Mouse (Mus musculus) forebrain, embryonic 14.5 days (tissue): ENCODE results near the gene Pbx1. TPM values are rescaled to one million over a fixed set of nuclear protein-coding genes. Genes with fewer than 3 reads are reported as not detected.

Experiments
- ATAC-seq: fragments of 200-750 bp; cut with Nextera tagmentation; 2 replicates; pipeline ENCODE4 v1.8.0; 2017; ENCODE audit warnings: mild to moderate bottlenecking, moderate library complexity
- DNase-seq: peaks from one replicate; pipeline ENCODE4 v3.0.0-alpha.2; 2015; ENCODE audit warnings: low spot score
- H3K27ac ChIP-seq: fragments of 300-500 bp; sonication (generic); 2 replicates; pipeline ENCODE4 v1.5.1; 2014; ENCODE audit warnings: low read depth, mild to moderate bottlenecking, control low read depth, low read length, moderate library complexity
- H3K27me3 ChIP-seq: fragments of 300-500 bp; sonication (generic); replicated peaks from 2 replicates; pipeline ENCODE4 v1.6.1; 2014; ENCODE audit warnings: low read length, control low read depth, mixed read lengths; ENCODE audit not compliant: control insufficient read depth, insufficient read depth
- H3K36me3 ChIP-seq: fragments of 300-500 bp; sonication (generic); 2 replicates; pipeline ENCODE4 v1.6.1; 2014; ENCODE audit warnings: low read length, control low read depth; ENCODE audit not compliant: control insufficient read depth, insufficient read depth
- H3K4me1 ChIP-seq: fragments of 300-500 bp; sonication (generic); 2 replicates; pipeline ENCODE4 v1.6.1; 2014; ENCODE audit warnings: antibody characterized with exemption, low read length, control low read depth; ENCODE audit not compliant: control insufficient read depth, insufficient read depth
- H3K4me2 ChIP-seq: fragments of 300-500 bp; sonication (generic); 2 replicates; pipeline ENCODE4 v1.6.1; 2014; ENCODE audit warnings: mild to moderate bottlenecking, control low read depth, low read length
- H3K4me3 ChIP-seq: fragments of 300-500 bp; sonication (generic); 2 replicates; pipeline ENCODE4 v1.5.1; 2014; ENCODE audit warnings: low read depth, low read length, control low read depth
- H3K9ac ChIP-seq: fragments of 300-500 bp; sonication (generic); 2 replicates; pipeline ENCODE4 v1.6.1; 2014; ENCODE audit warnings: mild to moderate bottlenecking, low read length, control low read depth, moderate library complexity
- H3K9me3 ChIP-seq: fragments of 300-500 bp; sonication (generic); replicated peaks from 2 replicates; pipeline ENCODE4 v1.6.1; 2016; ENCODE audit warnings: low read length, control low read depth, mixed read lengths; ENCODE audit not compliant: control insufficient read depth
- WGBS: fragments of 180-500 bp; shearing (Covaris S2); extraction: QIAGEN DNeasy Blood & Tissue Kit; methylation state at CpG from one replicate; pipeline ENCODE4 v1.1.7; 2014; 5-methylcytosine and 5-hydroxymethylcytosine counted together
- polyA plus RNA-seq: library from polyadenylated mRNA; unstranded; fragments of >200 nt; fragmentation: Nextera tagmentation; extraction: Ambion mirVana; gene quantifications from 2 replicates; pipeline ENCODE4 v1.2.1, GENCODE M21; 2014

The Pbx1 gene
- polyA plus RNA-seq, 1 experiment from 2014 or later = 66.7 TPM

GRCm38 (mm10) chr1:168372089-168372488 is 60.0 kb downstream of the Pbx1 start:
- Histone ChIP-seq H3K9me3 (no peaks in the 10 kb centered on the region), H3K27ac (no peak overlapping the region), H3K4me1 (peaks cover 50% of the 10 kb centered on the region), H3K4me2 (no peak overlapping the region), H3K27me3 (no peaks in the 10 kb centered on the region), H3K4me3 (no peak overlapping the region), H3K9ac (no peak overlapping the region), H3K36me3 (0 out of 2 replicates have a peak, but pooled peaks cover 3% of the 10 kb centered on the region)
- ATAC-seq = no peak
- no peak for DNase-seq
- WGBS = 92% methylated on average over 2 of the region's 2 CpGs

- no peak overlapping the region for H3K4me2 ChIP-seq
- DNase-seq (peak; percentile 47), ATAC-seq (no peak)
- WGBS = 13% methylated on average over 9 of the region's 9 CpGs
- no peaks in the 10 kb centered on the region for H3K9me3 ChIP-seq
- 0 out of 2 replicates have a peak, but pooled peaks cover 3% of the 10 kb centered on the region for H3K36me3 ChIP-seq
- no peaks in the 10 kb centered on the region for H3K27me3 ChIP-seq
- H3K9ac ChIP-seq = no peak overlapping the region
- peaks cover 51% of the 10 kb centered on the region for H3K4me1 ChIP-seq
- H3K4me3 ChIP-seq = no peak overlapping the region
- no peak overlapping the region for H3K27ac ChIP-seq
These were observed 61.1 kb downstream of the Pbx1 start for GRCm38 (mm10) chr1:168370966-168371365.

- Histone ChIP-seq H3K36me3 (0 out of 2 replicates have a peak, but pooled peaks cover 3% of the 10 kb centered on the region), H3K9me3 (no peaks in the 10 kb centered on the region), H3K9ac (no peak overlapping the region), H3K4me3 (no peak overlapping the region), H3K27ac (no peak overlapping the region), H3K27me3 (no peaks in the 10 kb centered on the region), H3K4me2 (no peak overlapping the region), H3K4me1 (peaks cover 56% of the 10 kb centered on the region)
- ATAC-seq (no peak), DNase-seq (no peak)
- 76% methylated on average over 5 of the region's 5 CpGs for WGBS
These were observed 65.8 kb downstream of the Pbx1 start for GRCm38 (mm10) chr1:168366261-168366660.

GRCm38 (mm10) chr1:168364325-168364724 is 67.7 kb downstream of the Pbx1 start:
- Histone ChIP-seq H3K9me3 (no peaks in the 10 kb centered on the region), H3K4me1 (peaks cover 49% of the 10 kb centered on the region), H3K36me3 (no peaks in the 10 kb centered on the region), H3K4me2 (no peak overlapping the region), H3K27ac (no peak overlapping the region), H3K27me3 (no peaks in the 10 kb centered on the region), H3K4me3 (no peak overlapping the region), H3K9ac (no peak overlapping the region)
- no peak for DNase-seq
- 66% methylated on average over 7 of the region's 7 CpGs for WGBS
- no peak for ATAC-seq

- Histone ChIP-seq H3K4me1 (peaks cover 55% of the 10 kb centered on the region), H3K27ac (peak overlapping the region; percentile 49; the same call in 1 of the 2 replicates), H3K27me3 (no peaks in the 10 kb centered on the region), H3K9me3 (no peaks in the 10 kb centered on the region), H3K4me3 (no peak overlapping the region), H3K9ac (no peak overlapping the region), H3K36me3 (no peaks in the 10 kb centered on the region), H3K4me2 (no peak overlapping the region)
- ATAC-seq (no peak), DNase-seq (no peak)
- 77% methylated on average over 11 of the region's 11 CpGs for WGBS
These were observed 69.0 kb downstream of the Pbx1 start for GRCm38 (mm10) chr1:168363053-168363452.

GRCm38 (mm10) chr1:168362464-168362863 is 69.6 kb downstream of the Pbx1 start:
- no peak overlapping the region for H3K4me3 ChIP-seq
- H3K27ac ChIP-seq = no peak overlapping the region
- peaks cover 60% of the 10 kb centered on the region for H3K4me1 ChIP-seq
- H3K9me3 ChIP-seq = no peaks in the 10 kb centered on the region
- no peak overlapping the region for H3K9ac ChIP-seq
- H3K4me2 ChIP-seq = no peak overlapping the region
- 48% methylated on average over 10 of the region's 10 CpGs for WGBS
- H3K27me3 ChIP-seq = no peaks in the 10 kb centered on the region
- no peak for ATAC-seq
- peak; percentile 53 for DNase-seq
- H3K36me3 ChIP-seq = no peaks in the 10 kb centered on the region

GRCm38 (mm10) chr1:168357680-168358611 is 74.1 kb downstream of the Pbx1 start:
- 1% methylated on average over 26 of the region's 26 CpGs for WGBS
- Histone ChIP-seq H3K27me3 (no peaks in the 10 kb centered on the region), H3K27ac (peak overlapping the region; percentile 90)

GRCm38 (mm10) chr1:168356970-168357441 is 75.1 kb downstream of the Pbx1 start:
- Histone ChIP-seq H3K9me3 (no peaks in the 10 kb centered on the region), H3K9ac (peak overlapping the region; percentile 26; the same call in 1 of the 2 replicates), H3K4me2 (peak overlapping the region; percentile 57), H3K27me3 (no peaks in the 10 kb centered on the region), H3K4me1 (peaks cover 69% of the 10 kb centered on the region), H3K4me3 (peak overlapping the region; percentile 18), H3K27ac (peak overlapping the region; percentile 90), H3K36me3 (no peaks in the 10 kb centered on the region)
- WGBS = under 1% methylated on average over 14 of the region's 14 CpGs
- ATAC-seq (peak; percentile 70), DNase-seq (peak; percentile 85)

More at GRCm38 (mm10) chr1:168357680-168358611, 74.1 kb downstream of the Pbx1 start:
- peak overlapping the region; percentile 57 for H3K4me2 ChIP-seq
- no peaks in the 10 kb centered on the region for H3K9me3 ChIP-seq
- peak overlapping the region; percentile 23 for H3K4me3 ChIP-seq
- no peaks in the 10 kb centered on the region for H3K36me3 ChIP-seq
- ATAC-seq (peak; percentile 69), DNase-seq (peak; percentile 96)
- peaks cover 76% of the 10 kb centered on the region for H3K4me1 ChIP-seq
- H3K9ac ChIP-seq = peak overlapping the region; percentile 51
